Mouse (Mus musculus): ENCODE results near the gene Fibp. TPM values are rescaled to one million over a fixed set of nuclear protein-coding genes. Genes with fewer than 3 reads are reported as not detected.
"Not testable (repeated sequence)": the region's sequence is repeated elsewhere in the genome, so short reads cannot be mapped to it uniquely, and the experiment has no call there.

Gene Fibp
- polyA plus RNA-seq, 1 experiment = 143 TPM

GRCm38 (mm10) chr19:5487768-5488550, 27.5 kb downstream of the Fibp start, which contains the start of gene Mus81:
TSS of gene Mus81 (minus strand) at chr19:5488402.
- Histone ChIP-seq H3K27ac (ENCODE audit: insufficient read depth, low read depth, low read length) (peak within 1 kb of the TSS; percentile 99), H3K36me3 (ENCODE audit: control insufficient read depth, insufficient read depth, low read length) (peaks cover 9% of the 10 kb centered on the region), H3K4me3 (ENCODE audit: low read depth, low read length) (peak within 1 kb of the TSS; percentile 90), H3K4me1 (ENCODE audit: control insufficient read depth, insufficient read depth, insufficient read length, low read length) (peaks cover 11% of the 10 kb centered on the region; the same call in 1 of the 2 replicates), H3K27me3 (ENCODE audit: control insufficient read depth, insufficient read depth, low read length) (no peaks in the 10 kb centered on the region)
- WGBS = under 1% methylated on average over 39 of the region's 39 CpGs
- TF ChIP-seq POLR2A (IDR thresholded peaks at IDR 0.05; ENCODE audit: low read depth, low read length) = peak; percentile 69; the same call in 1 of the 2 replicates
- peak; percentile 92 for TF ChIP-seq CTCF (IDR thresholded peaks at IDR 0.05; ENCODE audit: extremely low read depth, insufficient read length, insufficient replicate concordance, low read depth, low read length)

- Histone ChIP-seq H3K36me3 (ENCODE audit: control insufficient read depth, insufficient read depth, low read length) (peaks cover 18% of the 10 kb centered on the region), H3K4me3 (ENCODE audit: low read depth, low read length) (peak overlapping the region; percentile 90)
- 1% methylated on average over 26 of the region's 26 CpGs for WGBS
Measured at GRCm38 (mm10) chr19:5488878-5489571, 28.6 kb downstream of the Fibp start.

GRCm38 (mm10) chr19:5489721-5490120, 29.3 kb downstream of the Fibp start:
- H3K4me3 ChIP-seq (ENCODE audit: low read depth, low read length); H3K27me3 ChIP-seq (ENCODE audit: control insufficient read depth, insufficient read depth, low read length): not testable (repeated sequence)
- H3K27ac ChIP-seq (ENCODE audit: insufficient read depth, low read depth, low read length) = peak overlapping the region; percentile 97
- H3K36me3 ChIP-seq (ENCODE audit: control insufficient read depth, insufficient read depth, low read length) = peaks cover 20% of the 10 kb centered on the region
- peaks cover 13% of the 10 kb centered on the region; the same call in 1 of the 2 replicates for H3K4me1 ChIP-seq (ENCODE audit: control insufficient read depth, insufficient read depth, insufficient read length, low read length)
- WGBS = 17% methylated on average over 10 of the region's 10 CpGs

More at GRCm38 (mm10) chr19:5488878-5489571, 28.6 kb downstream of the Fibp start:
- no peaks in the 10 kb centered on the region for H3K27me3 ChIP-seq (ENCODE audit: control insufficient read depth, insufficient read depth, low read length)
- TF ChIP-seq CTCF (IDR thresholded peaks at IDR 0.05; ENCODE audit: extremely low read depth, insufficient read length, insufficient replicate concordance, low read depth, low read length) = no peak
- peak; percentile 81 for TF ChIP-seq POLR2A (IDR thresholded peaks at IDR 0.05; ENCODE audit: low read depth, low read length)
- H3K4me1 ChIP-seq (ENCODE audit: control insufficient read depth, insufficient read depth, insufficient read length, low read length) = peaks cover 12% of the 10 kb centered on the region; the same call in 1 of the 2 replicates
- H3K27ac ChIP-seq (ENCODE audit: insufficient read depth, low read depth, low read length) = peak overlapping the region; percentile 99

GRCm38 (mm10) chr19:5490313-5490897, 30.0 kb downstream of the Fibp start, which contains the start of gene Cfl1:
TSS of gene Cfl1 (plus strand) at chr19:5490455.
- Histone ChIP-seq H3K27me3 (ENCODE audit: control insufficient read depth, insufficient read depth, low read length) (no peaks in the 10 kb centered on the region), H3K27ac (ENCODE audit: insufficient read depth, low read depth, low read length) (peak within 1 kb of the TSS; percentile 100), H3K36me3 (ENCODE audit: control insufficient read depth, insufficient read depth, low read length) (peaks cover 24% of the 10 kb centered on the region), H3K4me1 (ENCODE audit: control insufficient read depth, insufficient read depth, insufficient read length, low read length) (peaks cover 15% of the 10 kb centered on the region; the same call in 1 of the 2 replicates), H3K4me3 (ENCODE audit: low read depth, low read length) (peak within 1 kb of the TSS; percentile 90)
- under 1% methylated on average over 62 of the region's 62 CpGs for WGBS
- no peak for TF ChIP-seq CTCF (IDR thresholded peaks at IDR 0.05; ENCODE audit: extremely low read depth, insufficient read length, insufficient replicate concordance, low read depth, low read length)
- TF ChIP-seq POLR2A (IDR thresholded peaks at IDR 0.05; ENCODE audit: low read depth, low read length) = peak; percentile 99

GRCm38 (mm10) chr19:5490898-5491708, 30.7 kb downstream of the Fibp start:
- peaks cover 13% of the 10 kb centered on the region; the same call in 1 of the 2 replicates for H3K4me1 ChIP-seq (ENCODE audit: control insufficient read depth, insufficient read depth, insufficient read length, low read length)
- peak; percentile 78 for TF ChIP-seq POLR2A (IDR thresholded peaks at IDR 0.05; ENCODE audit: low read depth, low read length)
- peak; percentile 12; the same call in 1 of the 2 replicates for TF ChIP-seq CTCF (IDR thresholded peaks at IDR 0.05; ENCODE audit: extremely low read depth, insufficient read length, insufficient replicate concordance, low read depth, low read length)
- WGBS = under 1% methylated on average over 59 of the region's 59 CpGs
- no peaks in the 10 kb centered on the region for H3K27me3 ChIP-seq (ENCODE audit: control insufficient read depth, insufficient read depth, low read length)
- peak overlapping the region; percentile 89 for H3K4me3 ChIP-seq (ENCODE audit: low read depth, low read length)
- H3K36me3 ChIP-seq (ENCODE audit: control insufficient read depth, insufficient read depth, low read length) = peaks cover 31% of the 10 kb centered on the region
- H3K27ac ChIP-seq (ENCODE audit: insufficient read depth, low read depth, low read length) = peak overlapping the region; percentile 100

GRCm38 (mm10) chr19:5492641-5493040, 32.2 kb downstream of the Fibp start:
- 74% methylated on average over 4 of the region's 4 CpGs for WGBS
- Histone ChIP-seq H3K27me3 (ENCODE audit: control insufficient read depth, insufficient read depth, low read length) (no peaks in the 10 kb centered on the region), H3K4me3 (ENCODE audit: low read depth, low read length) (no peak overlapping the region), H3K36me3 (ENCODE audit: control insufficient read depth, insufficient read depth, low read length) (peaks cover 41% of the 10 kb centered on the region), H3K27ac (ENCODE audit: insufficient read depth, low read depth, low read length) (no peak overlapping the region), H3K4me1 (ENCODE audit: control insufficient read depth, insufficient read depth, insufficient read length, low read length) (peaks cover 8% of the 10 kb centered on the region; the same call in 1 of the 2 replicates)
- TF ChIP-seq CTCF (IDR thresholded peaks at IDR 0.05; ENCODE audit: extremely low read depth, insufficient read length, insufficient replicate concordance, low read depth, low read length) (no peak), POLR2A (IDR thresholded peaks at IDR 0.05; ENCODE audit: low read depth, low read length) (no peak)

Data from small intestine, adult 2 months (tissue).